Mouse (Mus musculus): ENCODE data around the gene Otos.

- TF ChIP-seq CTCF (IDR thresholded peaks at IDR 0.05; ENCODE audit: borderline replicate concordance, insufficient read depth, low read length) (no peak), POLR2A (IDR thresholded peaks at IDR 0.05; ENCODE audit: low read depth, low read length) (no peak)
Observed at GRCm38 (mm10) chr1:92634569-92634968, 14.1 kb downstream of the Otos start.

Data from embryonic fibroblast, embryonic 13.5 days (primary cell).